Mouse (Mus musculus) left cerebral cortex, postnatal 10 days (tissue): ENCODE measurements at regions not wholly inside any gene's neighbourhood (a gene's known extent, or its start where the extent isn't known, plus 50 kb on each side); places are given as distances from the start of the nearest gene placed in this dataset. TPM values are rescaled to one million over a fixed set of nuclear protein-coding genes. Genes with fewer than 3 reads are reported as not detected.

Experiments used
- DNase-seq, 2 experiments: peaks; one replicate each; pipeline ENCODE4 v3.0.0; 2021 to 2022; ENCODE audit warnings: low spot score in 2 of 2, mixed read lengths in 1 of 2; ENCODE audit errors: extremely low spot score in 1 of 2
- intact Hi-C: fragments of 180-260 bp; cut with DNase I; formaldehyde crosslinking; loops from one replicate; pipeline ENCODE4 v1.15.1; 2025
- microRNA-seq: library from miRNA; unstranded; fragments of <30 nt; microRNA quantifications from one replicate; pipeline ENCODE4 v1.2.0, GENCODE M21; 2022

DNA sequence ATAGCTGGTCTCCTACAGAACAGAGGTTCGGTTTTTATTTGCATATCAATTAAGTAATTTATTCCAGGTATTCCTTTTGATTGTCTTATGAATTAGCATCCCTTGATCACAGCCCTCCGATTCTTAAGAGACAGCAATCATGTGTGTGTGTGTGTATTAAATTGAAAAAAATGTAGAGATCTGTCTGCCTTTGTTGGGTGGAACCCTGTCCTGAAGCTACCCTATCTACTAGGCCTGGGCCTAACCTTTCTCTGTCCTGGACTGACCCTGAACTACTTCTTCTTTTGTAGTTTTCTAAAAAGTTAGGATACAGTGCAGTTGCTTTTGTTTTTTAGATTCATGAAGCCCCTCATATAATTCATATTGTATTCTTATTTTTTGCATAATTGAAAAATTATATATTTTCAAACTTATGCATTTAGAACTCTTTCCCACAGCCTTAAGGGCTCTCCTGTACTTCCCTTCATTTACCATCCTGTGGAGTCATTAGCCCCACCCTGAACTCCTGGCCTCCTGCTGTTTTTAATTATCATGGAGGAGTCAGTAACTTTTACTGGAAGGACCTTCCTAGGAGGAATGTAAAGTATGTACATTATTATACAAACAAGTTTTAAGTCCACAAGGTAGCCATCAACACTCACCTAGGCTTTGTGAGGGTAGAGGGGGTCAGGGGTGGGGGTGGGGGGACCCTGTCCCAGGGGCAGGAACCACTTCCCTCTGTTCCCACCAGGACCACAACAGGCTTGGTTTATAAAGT, 245.6 kb upstream of the Slitrk5 start:
- DNase-seq: no peak
- intact Hi-C loops: no loop called here

Small RNAs in the stretch of these regions (microRNA-seq; reads per million reads assigned to microRNA genes)
- not detected for gene Gm22802
